Mouse (Mus musculus): Measurements from ENCODE around the gene Casq2.

- TF ChIP-seq POLR2A (IDR thresholded peaks at IDR 0.05; ENCODE audit: low read depth, low read length) (no peak), CTCF (IDR thresholded peaks at IDR 0.05; ENCODE audit: borderline replicate concordance, insufficient read depth, low read length) (no peak)
Observed at GRCm38 (mm10) chr3:102079413-102079812, 6.8 kb upstream of the Casq2 start.

Data from embryonic fibroblast, embryonic 13.5 days (primary cell).